Mouse (Mus musculus) G1E (cell line): ENCODE measurements around the gene Insl6. TPM values are rescaled to one million over a fixed set of nuclear protein-coding genes. Genes with fewer than 3 reads are reported as not detected.
A peak's percentile ranks its signal among the peaks of the same experiment; 100 is the strongest.

ENCODE experiments used
- ATAC-seq: 2 replicates; pipeline ENCODE4 v1.8.0; 2016; ENCODE audit warnings: mild to moderate bottlenecking; ENCODE audit not compliant: insufficient number of reproducible peaks, poor library complexity, low FRiP score, severe bottlenecking; ENCODE audit errors: extremely low read depth
- DNase-seq: peaks from one replicate; pipeline ENCODE4 v3.0.0; 2012; ENCODE audit warnings: low spot score
- H3K27me3 ChIP-seq: 2 replicates; pipeline ENCODE4 v1.6.1; 2012; ENCODE audit warnings: mild to moderate bottlenecking, low read length, inconsistent platforms; ENCODE audit not compliant: insufficient read depth
- H3K36me3 ChIP-seq: replicated peaks from 2 replicates; pipeline ENCODE3; 2012; ENCODE audit warnings: mild to moderate bottlenecking, inconsistent platforms
- H3K4me1 ChIP-seq: 2 replicates; pipeline ENCODE4 v1.6.1; 2012; ENCODE audit warnings: low read depth, low read length, inconsistent platforms, mixed read lengths; ENCODE audit not compliant: insufficient read depth
- H3K4me3 ChIP-seq: 2 replicates; pipeline ENCODE4 v1.5.1; 2012; ENCODE audit warnings: low read depth, mild to moderate bottlenecking, inconsistent platforms, low read length, moderate library complexity, mixed read lengths
- H3K9me3 ChIP-seq: replicated peaks from 2 replicates; pipeline ENCODE4 v1.6.1; 2012; ENCODE audit warnings: inconsistent platforms
- CTCF ChIP-seq: IDR thresholded peaks from 2 replicates; pipeline ENCODE4 v1.5.1; 2012; ENCODE audit warnings: low read depth, low read length, inconsistent platforms, mixed read lengths
- GATA1 ChIP-seq: IDR thresholded peaks from 2 replicates; pipeline ENCODE4 v1.6.1; 2012; ENCODE audit warnings: borderline replicate concordance, low read length, inconsistent platforms, mixed read lengths
- GATA2 ChIP-seq: IDR thresholded peaks from 2 replicates; pipeline ENCODE4 v1.6.1; 2012; ENCODE audit warnings: low read depth, low read length, inconsistent platforms, borderline replicate concordance
- POLR2AphosphoS5 ChIP-seq: IDR thresholded peaks from 2 replicates; pipeline ENCODE4 v1.6.1; 2012; ENCODE audit warnings: low read depth, low read length, inconsistent platforms; ENCODE audit not compliant: insufficient replicate concordance
- TAL1 ChIP-seq: conservative IDR thresholded peaks from 2 replicates; pipeline ENCODE4 v1.6.1; 2012; ENCODE audit warnings: low read depth, low read length, inconsistent platforms, mixed read lengths
- polyA plus RNA-seq: library from polyadenylated mRNA; stranded (reverse); fragments of >175 nt; gene quantifications from 2 replicates; pipeline ENCODE4 v1.2.3, GENCODE M21; 2012
- total RNA-seq, 2 experiments: library from RNA; stranded (forward) in 1 of 2; stranded (reverse) in 1 of 2; fragments of 200-1000 nt in 1 of 2; fragments of >200 nt in 1 of 2; fragmentation: Nextera tagmentation in 1 of 2; gene quantifications; 2 replicates each; pipeline ENCODE4 v1.2.3; 2014 to 2017

The Insl6 gene
- total and polyA plus RNA-seq, 3 experiments = 0.35 to 4.2 TPM; not detected in 1

- Histone ChIP-seq H3K4me1 (peaks cover 62% of the 10 kb centered on the region), H3K9me3 (no peaks in the 10 kb centered on the region), H3K36me3 (peaks cover 15% of the 10 kb centered on the region), H3K27me3 (no peaks in the 10 kb centered on the region), H3K4me3 (peak overlapping the region; percentile 73)
- ATAC-seq = no peak
- no peak for TF ChIP-seq TAL1
- no peak for TF ChIP-seq POLR2AphosphoS5
- TF ChIP-seq GATA1 = no peak
- no peak for TF ChIP-seq GATA2
- TF ChIP-seq CTCF = no peak
- DNase-seq = no peak
Observed at GRCm38 (mm10) chr19:29366226-29366968, 41.2 kb upstream of the Insl6 start.

- Histone ChIP-seq H3K4me1 (peaks cover 69% of the 10 kb centered on the region), H3K27me3 (no peaks in the 10 kb centered on the region), H3K4me3 (no peak overlapping the region), H3K36me3 (peaks cover 19% of the 10 kb centered on the region), H3K9me3 (no peaks in the 10 kb centered on the region)
- DNase-seq (no peak), ATAC-seq (no peak)
- no peak for TF ChIP-seq GATA2
- TF ChIP-seq CTCF = no peak
- TF ChIP-seq TAL1 = no peak
- TF ChIP-seq POLR2AphosphoS5 = no peak
- TF ChIP-seq GATA1 = no peak
Observed at GRCm38 (mm10) chr19:29365105-29365504, 39.9 kb upstream of the Insl6 start.

- H3K4me1 ChIP-seq = peaks cover 67% of the 10 kb centered on the region
- DNase-seq (no peak), ATAC-seq (no peak)
- H3K36me3 ChIP-seq = peaks cover 24% of the 10 kb centered on the region
- H3K9me3 ChIP-seq = no peaks in the 10 kb centered on the region
- no peak overlapping the region for H3K4me3 ChIP-seq
- TF ChIP-seq GATA2 (no peak), TAL1 (no peak), GATA1 (no peak), CTCF (no peak), POLR2AphosphoS5 (no peak)
- no peaks in the 10 kb centered on the region for H3K27me3 ChIP-seq
Observed at GRCm38 (mm10) chr19:29364076-29364475, 38.9 kb upstream of the Insl6 start.

GRCm38 (mm10) chr19:29363557-29363956, 38.4 kb upstream of the Insl6 start:
- Histone ChIP-seq H3K27me3 (no peaks in the 10 kb centered on the region), H3K9me3 (no peaks in the 10 kb centered on the region), H3K36me3 (peaks cover 29% of the 10 kb centered on the region), H3K4me1 (peaks cover 64% of the 10 kb centered on the region), H3K4me3 (no peak overlapping the region)
- no peak for ATAC-seq
- DNase-seq = no peak
- TF ChIP-seq POLR2AphosphoS5 = no peak
- TF ChIP-seq GATA1 = no peak
- no peak for TF ChIP-seq CTCF
- TF ChIP-seq TAL1 = no peak
- TF ChIP-seq GATA2 = no peak

- TF ChIP-seq TAL1 (no peak), GATA2 (no peak), POLR2AphosphoS5 (no peak), CTCF (no peak), GATA1 (no peak)
- H3K27me3 ChIP-seq = no peaks in the 10 kb centered on the region
- no peak for DNase-seq
- H3K4me3 ChIP-seq = peak overlapping the region; percentile 82
- H3K36me3 ChIP-seq = peaks cover 39% of the 10 kb centered on the region
- H3K9me3 ChIP-seq = no peaks in the 10 kb centered on the region
- peaks cover 53% of the 10 kb centered on the region for H3K4me1 ChIP-seq
- ATAC-seq = no peak
Observed at GRCm38 (mm10) chr19:29362173-29362930, 37.2 kb upstream of the Insl6 start.

GRCm38 (mm10) chr19:29361468-29362130, 36.4 kb upstream of the Insl6 start:
- ATAC-seq (peak; percentile 97), DNase-seq (peak; percentile 99)
- Histone ChIP-seq H3K36me3 (peaks cover 46% of the 10 kb centered on the region), H3K27me3 (no peaks in the 10 kb centered on the region), H3K4me3 (peak overlapping the region; percentile 82), H3K4me1 (peaks cover 52% of the 10 kb centered on the region), H3K9me3 (no peaks in the 10 kb centered on the region)
- no peak for TF ChIP-seq TAL1
- no peak for TF ChIP-seq GATA1
- no peak for TF ChIP-seq POLR2AphosphoS5
- no peak for TF ChIP-seq CTCF
- no peak for TF ChIP-seq GATA2
